In genomic region chr11:117826164-117826563, GRCm38 (mm10) we compare ENCODE assay signal across 8 mouse cellular contexts. TPM values are rescaled to one million over a fixed set of nuclear protein-coding genes. Genes with fewer than 3 reads are reported as not detected.
A peak's percentile ranks its signal among the peaks of the same experiment; 100 is the strongest.
DNase-seq lines count a peak whose midpoint lies in the region; ATAC-seq lines count a peak whose summit lies in the region.

No protein-coding gene starts in this region.

- no peaks in the 10 kb centered on the region for H3K27me3 ChIP-seq in neural tube, embryonic 11.5 days (ENCODE audit: control insufficient read depth, insufficient read depth, low read length)
- H3K27me3 ChIP-seq in embryonic facial prominence, embryonic 15.5 days, result no peaks in the 10 kb centered on the region
- no peaks in the 10 kb centered on the region for H3K27me3 ChIP-seq in limb, embryonic 13.5 days
- no peaks in the 10 kb centered on the region for H3K27me3 ChIP-seq in stomach, embryonic 14.5 days (ENCODE audit: control insufficient read depth, insufficient read depth, low read length)

- H3K4me3 ChIP-seq in neural tube, embryonic 11.5 days (ENCODE audit: low read depth, low read length), result peak overlapping the region; percentile 65
- H3K4me3 ChIP-seq in embryonic facial prominence, embryonic 15.5 days (replicated peaks), result peak overlapping the region; percentile 60
- H3K4me3 ChIP-seq in limb, embryonic 13.5 days, result peak overlapping the region; percentile 63
- peak overlapping the region; percentile 64 for H3K4me3 ChIP-seq in stomach, embryonic 14.5 days (ENCODE audit: low read depth, low read length)

- peak overlapping the region; percentile 83 for H3K4me2 ChIP-seq in neural tube, embryonic 11.5 days (ENCODE audit: low read depth)
- H3K4me2 ChIP-seq in embryonic facial prominence, embryonic 15.5 days (replicated peaks), result peak overlapping the region; percentile 92
- peak overlapping the region; percentile 94 for H3K4me2 ChIP-seq in limb, embryonic 13.5 days (replicated peaks)
- H3K4me2 ChIP-seq in stomach, embryonic 14.5 days (replicated peaks; ENCODE audit: low read depth, low read length), result peak overlapping the region; percentile 85

- ATAC-seq in neural tube, embryonic 11.5 days (ENCODE audit: insufficient read depth, low FRiP score, low TSS enrichment), result 0 out of 2 replicates have a peak, but pooled peaks have one; percentile 28
- ATAC-seq in embryonic facial prominence, embryonic 15.5 days (ENCODE audit: insufficient number of reproducible peaks, low FRiP score, low TSS enrichment, low read depth), result peak; percentile 11; the same call in 1 of the 2 replicates
- ATAC-seq in limb, embryonic 13.5 days (ENCODE audit: low FRiP score, low read depth), result peak; percentile 37; the same call in 1 of the 2 replicates
- ATAC-seq in stomach, embryonic 14.5 days (ENCODE audit: insufficient number of reproducible peaks, insufficient read depth, low FRiP score, low read depth), result no peak

- WGBS in neural tube, embryonic 11.5 days, result 17% methylated on average over 5 of the region's 5 CpGs
- 4% methylated on average over 5 of the region's 5 CpGs for WGBS in embryonic facial prominence, embryonic 15.5 days
- 3% methylated on average over 5 of the region's 5 CpGs for whole genome bisulfite sequencing in limb, embryonic 13.5 days
- 3% methylated on average over 5 of the region's 5 CpGs for WGBS in stomach, embryonic 14.5 days

- H3K36me3 ChIP-seq in neural tube, embryonic 11.5 days (ENCODE audit: control insufficient read depth, insufficient read depth, low read length), result no peaks in the 10 kb centered on the region
- H3K36me3 ChIP-seq in embryonic facial prominence, embryonic 15.5 days, result peaks cover 13% of the 10 kb centered on the region; the same call in 1 of the 2 replicates
- peaks cover 23% of the 10 kb centered on the region for H3K36me3 ChIP-seq in limb, embryonic 13.5 days
- H3K36me3 ChIP-seq in stomach, embryonic 14.5 days (ENCODE audit: control insufficient read depth, insufficient read depth, low read length), result peaks cover 9% of the 10 kb centered on the region; the same call in 1 of the 2 replicates

- H3K4me1 ChIP-seq in neural tube, embryonic 11.5 days (ENCODE audit: control insufficient read depth, insufficient read depth, low read length), result peaks cover 19% of the 10 kb centered on the region
- H3K4me1 ChIP-seq in embryonic facial prominence, embryonic 15.5 days, result peaks cover 81% of the 10 kb centered on the region
- peaks cover 77% of the 10 kb centered on the region for H3K4me1 ChIP-seq in limb, embryonic 13.5 days
- H3K4me1 ChIP-seq in stomach, embryonic 14.5 days (ENCODE audit: control insufficient read depth, insufficient read depth, low read length), result peaks cover 58% of the 10 kb centered on the region

- H3K9ac ChIP-seq in neural tube, embryonic 11.5 days (ENCODE audit: low read length), result peak overlapping the region; percentile 82
- H3K9ac ChIP-seq in embryonic facial prominence, embryonic 15.5 days, result peak overlapping the region; percentile 43
- peak overlapping the region; percentile 67 for H3K9ac ChIP-seq in limb, embryonic 13.5 days
- peak overlapping the region; percentile 74 for H3K9ac ChIP-seq in stomach, embryonic 14.5 days (replicated peaks; ENCODE audit: low read depth, low read length)

- no peaks in the 10 kb centered on the region for H3K9me3 ChIP-seq in neural tube, embryonic 11.5 days (ENCODE audit: control insufficient read depth, low read length)
- H3K9me3 ChIP-seq in embryonic facial prominence, embryonic 15.5 days (replicated peaks), result no peaks in the 10 kb centered on the region
- no peaks in the 10 kb centered on the region for H3K9me3 ChIP-seq in limb, embryonic 13.5 days
- no peaks in the 10 kb centered on the region for H3K9me3 ChIP-seq in stomach, embryonic 14.5 days (ENCODE audit: control insufficient read depth, low read depth, low read length)

- H3K27ac ChIP-seq in neural tube, embryonic 11.5 days (ENCODE audit: low read depth, low read length), result 0 out of 2 replicates have a peak overlapping the region, but pooled peaks have one; percentile 46
- H3K27ac ChIP-seq in embryonic facial prominence, embryonic 15.5 days (replicated peaks), result peak overlapping the region; percentile 95
- H3K27ac ChIP-seq in limb, embryonic 13.5 days, result peak overlapping the region; percentile 94
- peak overlapping the region; percentile 95 for H3K27ac ChIP-seq in stomach, embryonic 14.5 days (ENCODE audit: low read length)

- no peak for DNase-seq in neural tube, embryonic 11.5 days (ENCODE audit: low spot score)
- DNase-seq in neural tube, embryonic 10.5 days (ENCODE audit: extremely low spot score, low spot score), result no peak
- DNase-seq in right cerebral cortex, postnatal 4 days, result no peak
- DNase-seq in spleen, postnatal 36 days (ENCODE audit: low spot score in 2 of 2), result no peak
- no peak for DNase-seq in urinary bladder, adult 2 months (ENCODE audit: low spot score)

RNA-seq across cellular contexts. Expression of gene Tk1, which starts 0.3 kb away (rescaled TPM):
- 86.0 and 88.2 TPM in 2 replicates for polyA plus RNA-seq in neural tube, embryonic 11.5 days (2014; fragmentation: Nextera tagmentation; extraction: Ambion mirVana)
- 115 and 124 TPM in 2 replicates for polyA plus RNA-seq in embryonic facial prominence, embryonic 15.5 days (2015; fragmentation: Nextera tagmentation; extraction: Ambion mirVana)
- polyA plus RNA-seq in limb, embryonic 13.5 days (2015; fragmentation: Nextera tagmentation; extraction: Ambion mirVana), result 133 and 137 TPM in 2 replicates
- polyA plus RNA-seq in stomach, embryonic 14.5 days (2014; fragmentation: Nextera tagmentation; extraction: Ambion mirVana), result 133 and 149 TPM in 2 replicates
- 6.5 and 8.8 TPM in 2 replicates for polyA plus RNA-seq in urinary bladder, adult 2 months (2012; rRNA removed)

RNA-seq across cellular contexts. Expression of gene Afmid, which starts 0.4 kb away (rescaled TPM):
- 2.3 and 3.0 TPM in 2 replicates for polyA plus RNA-seq in neural tube, embryonic 11.5 days (2014; fragmentation: Nextera tagmentation; extraction: Ambion mirVana)
- polyA plus RNA-seq in embryonic facial prominence, embryonic 15.5 days (2015; fragmentation: Nextera tagmentation; extraction: Ambion mirVana), result 5.3 and 5.8 TPM in 2 replicates
- polyA plus RNA-seq in limb, embryonic 13.5 days (2015; fragmentation: Nextera tagmentation; extraction: Ambion mirVana), result 5.6 and 6.2 TPM in 2 replicates
- polyA plus RNA-seq in stomach, embryonic 14.5 days (2014; fragmentation: Nextera tagmentation; extraction: Ambion mirVana), result 6.4 and 7.1 TPM in 2 replicates
- polyA plus RNA-seq in urinary bladder, adult 2 months (2012; rRNA removed), result 11.8 and 13.1 TPM in 2 replicates

RNA-seq across cellular contexts. Expression of gene Gm20708, which starts 16.7 kb away (rescaled TPM):
- polyA plus RNA-seq in neural tube, embryonic 11.5 days (2014; fragmentation: Nextera tagmentation; extraction: Ambion mirVana), result 0.64 TPM in 1 of 2 replicates, not detected in the other
- polyA plus RNA-seq in embryonic facial prominence, embryonic 15.5 days (2015; fragmentation: Nextera tagmentation; extraction: Ambion mirVana), result 0.60 and 0.76 TPM in 2 replicates
- polyA plus RNA-seq in limb, embryonic 13.5 days (2015; fragmentation: Nextera tagmentation; extraction: Ambion mirVana), result 0.60 and 0.72 TPM in 2 replicates
- 1.1 TPM in 1 of 2 replicates, not detected in the other for polyA plus RNA-seq in stomach, embryonic 14.5 days (2014; fragmentation: Nextera tagmentation; extraction: Ambion mirVana)
- polyA plus RNA-seq in urinary bladder, adult 2 months (2012; rRNA removed), result 0.22 TPM in 1 of 2 replicates, not detected in the other

RNA-seq across cellular contexts. Expression of gene Syngr2, which starts 16.7 kb away (rescaled TPM):
- polyA plus RNA-seq in neural tube, embryonic 11.5 days (2014; fragmentation: Nextera tagmentation; extraction: Ambion mirVana), result 29.9 and 30.3 TPM in 2 replicates
- polyA plus RNA-seq in embryonic facial prominence, embryonic 15.5 days (2015; fragmentation: Nextera tagmentation; extraction: Ambion mirVana), result 76.1 and 79.6 TPM in 2 replicates
- 38.4 and 39.5 TPM in 2 replicates for polyA plus RNA-seq in limb, embryonic 13.5 days (2015; fragmentation: Nextera tagmentation; extraction: Ambion mirVana)
- 101 and 115 TPM in 2 replicates for polyA plus RNA-seq in stomach, embryonic 14.5 days (2014; fragmentation: Nextera tagmentation; extraction: Ambion mirVana)
- polyA plus RNA-seq in urinary bladder, adult 2 months (2012; rRNA removed), result 90.0 and 106 TPM in 2 replicates

RNA-seq across cellular contexts. Expression of gene Birc5, which starts 22.9 kb away (rescaled TPM):
- polyA plus RNA-seq in neural tube, embryonic 11.5 days (2014; fragmentation: Nextera tagmentation; extraction: Ambion mirVana), result 287 and 308 TPM in 2 replicates
- 225 and 239 TPM in 2 replicates for polyA plus RNA-seq in embryonic facial prominence, embryonic 15.5 days (2015; fragmentation: Nextera tagmentation; extraction: Ambion mirVana)
- 307 and 322 TPM in 2 replicates for polyA plus RNA-seq in limb, embryonic 13.5 days (2015; fragmentation: Nextera tagmentation; extraction: Ambion mirVana)
- 287 and 307 TPM in 2 replicates for polyA plus RNA-seq in stomach, embryonic 14.5 days (2014; fragmentation: Nextera tagmentation; extraction: Ambion mirVana)
- polyA plus RNA-seq in urinary bladder, adult 2 months (2012; rRNA removed), result 3.3 and 4.3 TPM in 2 replicates
